Mouse (Mus musculus) cerebellum, adult 8-10 months (tissue): ENCODE measurements around the gene AC124502.3.
A peak's percentile ranks its signal among the peaks of the same experiment; 100 is the strongest.

Source experiments
- DNase-seq: peaks from one replicate; pipeline ENCODE4 v3.0.0; 2022

Gene AC124502.3

GRCm38 (mm10) chr19:5036577-5036976 is 2.1 kb upstream of the AC124502.3 start:
- DNase-seq: no peak

GRCm38 (mm10) chr19:5037678-5038571 is 766 bp upstream of the AC124502.3 start:
- DNase-seq: peak; percentile 95

DNA sequence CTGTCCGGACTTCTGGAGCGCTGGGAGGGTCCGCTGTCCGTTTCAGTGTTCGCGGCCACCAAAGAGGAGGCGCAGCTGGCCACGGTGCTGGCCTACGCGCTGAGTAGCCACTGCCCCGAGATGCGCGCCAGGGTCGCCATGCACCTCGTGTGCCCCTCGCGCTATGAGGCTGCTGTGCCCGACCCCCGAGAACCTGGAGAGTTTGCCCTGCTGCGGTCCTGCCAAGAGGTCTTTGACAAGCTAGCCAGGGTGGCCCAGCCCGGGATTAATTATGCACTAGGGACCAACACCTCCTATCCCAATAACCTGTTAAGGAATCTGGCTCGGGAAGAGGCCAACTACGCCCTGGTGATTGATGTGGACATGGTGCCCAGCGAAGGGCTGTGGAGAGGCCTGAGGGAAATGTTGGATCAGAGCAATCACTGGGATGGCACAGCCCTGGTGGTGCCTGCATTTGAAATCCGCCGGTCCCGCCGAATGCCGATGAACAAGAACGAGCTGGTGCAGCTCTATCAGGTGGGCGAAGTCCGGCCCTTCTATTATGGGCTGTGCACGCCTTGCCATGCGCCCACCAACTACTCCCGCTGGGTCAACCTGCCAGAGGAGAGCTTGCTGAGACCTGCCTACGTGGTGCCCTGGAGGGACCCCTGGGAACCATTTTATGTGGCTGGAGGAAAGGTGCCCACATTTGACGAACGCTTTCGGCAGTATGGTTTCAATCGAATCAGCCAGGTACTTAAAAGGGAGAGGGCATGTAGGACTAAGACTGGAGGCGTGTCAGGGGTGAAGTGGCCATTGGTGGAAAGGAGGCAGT is 817 bp downstream of the AC124502.3 start:
- no peak for DNase-seq

DNA sequence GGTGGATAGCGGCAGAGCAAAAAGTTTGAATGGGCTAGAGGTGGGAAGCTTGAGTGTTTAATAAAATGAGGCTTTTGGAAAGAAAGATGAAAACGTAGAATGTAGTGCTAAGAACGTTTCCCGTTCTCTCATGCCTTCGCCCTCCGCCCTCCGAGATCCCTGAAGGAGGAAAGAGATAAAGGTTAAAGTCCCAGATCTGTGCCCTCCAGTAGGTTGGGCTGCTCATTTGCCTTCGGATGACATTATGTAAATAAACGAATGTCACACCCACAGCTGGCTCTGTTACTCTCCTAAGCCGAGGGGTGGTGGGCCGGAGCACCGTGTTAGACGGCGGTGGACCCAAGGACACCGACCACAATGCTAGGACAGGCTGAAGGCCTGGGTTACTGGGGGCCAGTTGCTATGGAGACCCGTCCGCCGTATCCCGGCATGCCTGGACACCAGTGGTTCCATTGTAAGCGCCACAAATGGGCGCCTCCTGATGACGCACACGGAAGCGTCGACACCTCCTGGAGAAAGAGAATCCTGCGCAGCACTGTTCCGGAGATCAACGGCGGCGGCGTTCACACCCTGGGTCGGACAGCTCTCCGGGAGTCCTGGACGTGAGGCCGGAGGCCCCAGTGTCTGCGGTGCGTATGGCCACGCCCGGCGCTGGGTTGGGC is 2.3 kb downstream of the AC124502.3 start, which contains the start of gene Brms1:
Brms1 (plus strand) TSS at position 493 of the 662 bp plus-strand sequence.
- peak; percentile 80 for DNase-seq

DNA sequence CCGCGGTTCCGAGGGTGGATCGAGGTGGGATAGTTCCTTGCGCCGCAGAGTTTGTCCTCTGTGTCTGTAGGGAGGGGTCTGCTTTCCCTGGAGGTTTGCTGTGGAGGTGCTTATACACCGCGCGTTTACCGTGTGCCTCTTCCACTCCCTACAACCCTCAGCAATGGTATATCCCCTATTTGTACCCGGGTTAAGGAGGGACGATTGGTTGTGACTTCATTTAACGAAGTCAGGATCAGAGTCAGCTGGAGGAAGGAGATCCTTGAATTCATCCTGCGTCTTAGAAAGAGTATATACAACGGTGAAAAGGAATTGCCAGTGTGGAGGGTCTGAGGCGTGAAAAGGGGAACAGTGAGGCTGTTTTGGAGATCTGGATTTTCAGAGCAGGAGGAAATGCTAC is 2.9 kb downstream of the AC124502.3 start:
- DNase-seq: no peak

GRCm38 (mm10) chr19:5045531-5045930 is 6.8 kb downstream of the AC124502.3 start:
- no peak for DNase-seq

- peak; percentile 27 for DNase-seq
Measured at GRCm38 (mm10) chr19:5048138-5049056, 9.7 kb downstream of the AC124502.3 start.

- no peak for DNase-seq
Measured at GRCm38 (mm10) chr19:5049325-5049724, 10.6 kb downstream of the AC124502.3 start.

- DNase-seq: peak; percentile 41
Measured at GRCm38 (mm10) chr19:5050047-5050905, 11.6 kb downstream of the AC124502.3 start, which contains the start of gene Rin1. Gene Rin1 (plus strand): TSS chr19:5050481.

- DNase-seq: peak; percentile 42
Measured at GRCm38 (mm10) chr19:5051031-5051430, 12.3 kb downstream of the AC124502.3 start.

- DNase-seq: no peak
Measured at GRCm38 (mm10) chr19:5051515-5051914, 12.8 kb downstream of the AC124502.3 start.

- peak; percentile 59 for DNase-seq
Measured at GRCm38 (mm10) chr19:5052166-5052822, 13.6 kb downstream of the AC124502.3 start.

DNA sequence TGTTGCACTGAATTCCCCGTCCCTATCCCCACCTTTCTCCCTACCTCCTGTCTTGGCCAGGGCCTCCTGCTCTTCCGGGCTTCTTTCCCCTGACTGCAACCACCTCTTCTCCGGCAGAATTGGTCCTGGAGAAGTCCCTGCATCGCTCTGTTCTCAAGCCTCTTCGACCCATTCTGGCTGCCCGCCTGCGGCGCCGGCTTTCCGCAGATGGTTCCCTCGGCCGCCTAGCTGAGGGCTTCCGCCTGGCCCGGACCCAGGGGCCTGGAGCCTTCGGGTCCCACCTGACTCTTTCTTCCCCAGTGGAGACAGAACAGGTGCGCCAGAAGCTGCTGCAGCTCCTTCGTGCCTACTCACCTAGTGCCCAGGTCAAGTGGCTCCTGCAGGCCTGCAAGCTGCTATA is 14.2 kb downstream of the AC124502.3 start:
- DNase-seq: peak; percentile 69

GRCm38 (mm10) chr19:5053909-5054308 is 15.2 kb downstream of the AC124502.3 start:
- peak; percentile 71 for DNase-seq

DNA sequence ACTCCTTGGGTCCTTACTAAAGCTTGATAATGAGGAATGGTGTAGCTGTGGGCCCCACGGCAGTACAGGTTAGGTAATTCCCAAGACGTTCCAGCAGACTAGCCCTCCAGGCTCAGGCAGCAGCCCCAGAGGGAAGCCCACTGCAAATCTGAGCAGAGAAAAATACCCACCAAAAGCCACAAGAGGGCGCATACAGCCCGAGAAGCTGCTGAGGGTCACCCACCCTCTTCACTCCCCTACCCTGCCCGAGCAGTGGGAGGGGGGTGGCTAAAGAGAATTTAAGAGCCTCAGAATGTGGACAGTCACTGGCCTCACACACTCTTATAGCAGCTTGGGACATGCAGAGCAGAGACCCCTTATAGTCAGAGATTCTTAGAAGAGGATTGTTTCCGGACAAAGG is 17.6 kb downstream of the AC124502.3 start:
- peak; percentile 35 for DNase-seq

- no peak for DNase-seq
Measured at GRCm38 (mm10) chr19:5057876-5058775, 19.4 kb downstream of the AC124502.3 start.

GRCm38 (mm10) chr19:5058801-5059771 is 20.4 kb downstream of the AC124502.3 start:
- no peak for DNase-seq
